Mouse (Mus musculus) layer of hippocampus, postnatal 36 days (tissue): ENCODE data around the gene Spa17. TPM values are rescaled to one million over a fixed set of nuclear protein-coding genes. Genes with fewer than 3 reads are reported as not detected.

Experiments used
- DNase-seq, 2 experiments: peaks; one replicate each; pipeline ENCODE4 v3.0.0; 2022
- total RNA-seq, 2 experiments: library from RNA; stranded (reverse); gene quantifications; 2 replicates each; pipeline ENCODE4 v1.2.3; 2021

Spa17 gene
- total RNA-seq, 2 experiments from 2014 or later: 1.5 to 2.4 TPM

- DNase-seq: no peak
These were observed 52.9 kb downstream of the Spa17 start for GRCm38 (mm10) chr9:37560617-37561016.

GRCm38 (mm10) chr9:37556366-37556765, 57.2 kb downstream of the Spa17 start:
- DNase-seq: no peak

GRCm38 (mm10) chr9:37554838-37555748, 58.4 kb downstream of the Spa17 start, which contains the start of gene Siae:
Gene Siae, plus strand, starts transcription at chr9:37555698.
- peak in 1 of 2 experiments; percentile 59 for DNase-seq

GRCm38 (mm10) chr9:37554279-37554678, 59.2 kb downstream of the Spa17 start:
- DNase-seq: no peak

Other genes starting within 250 kb of the Spa17 start
- gene Hepacam, start 246.4 kb downstream of the Spa17 start, total RNA-seq: 10 to 100 TPM; 66.3 to 66.9 TPM
- gene Robo4, start 211.8 kb downstream of the Spa17 start, total RNA-seq: 1 to 10 TPM; 5.4 to 7.0 TPM
- gene Robo3, start 180.5 kb downstream of the Spa17 start, total RNA-seq: 10 to 100 TPM; 13.9 to 14.3 TPM
- 10 to 100 TPM; 21.9 to 27.5 TPM for gene Msantd2, start 124.4 kb downstream of the Spa17 start, total RNA-seq
- 10 to 100 TPM; 17.7 to 22.6 TPM for gene Esam, start 85.6 kb downstream of the Spa17 start, total RNA-seq
- 1 to 10 TPM; 2.7 to 4.7 TPM for gene Vsig2, start 74.5 kb downstream of the Spa17 start, total RNA-seq
- gene Nrgn, start 60.8 kb downstream of the Spa17 start, total RNA-seq: 1,000 to 10,000 TPM; 1,507 to 1,630 TPM
- 10 to 100 TPM; 13.0 to 13.3 TPM for gene Siae, start 58.0 kb downstream of the Spa17 start, total RNA-seq
- gene Tbrg1, start 43.6 kb upstream of the Spa17 start, total RNA-seq: 10 to 100 TPM; 48.1 to 48.3 TPM
- not detected for gene Panx3, start 55.5 kb upstream of the Spa17 start, total RNA-seq
- not detected for gene Olfr160, start 102.5 kb upstream of the Spa17 start, total RNA-seq
- not detected for gene Olfr874, start 131.4 kb upstream of the Spa17 start, total RNA-seq
- not detected for gene Olfr875, start 158.1 kb upstream of the Spa17 start, total RNA-seq
- not detected for gene Olfr876, start 189.3 kb upstream of the Spa17 start, total RNA-seq
- under 1 TPM in 1 of 2 experiments, not detected in 1; 0.43 TPM for gene Olfr877, start 240.5 kb upstream of the Spa17 start, total RNA-seq